Mouse (Mus musculus) limb, embryonic 12.5 days (tissue): ENCODE results near the gene Fbxl14. TPM values are rescaled to one million over a fixed set of nuclear protein-coding genes. Genes with fewer than 3 reads are reported as not detected.
"Not testable (repeated sequence)": the region's sequence is repeated elsewhere in the genome, so short reads cannot be mapped to it uniquely, and the experiment has no call there.

Experiments used
- ATAC-seq: fragments of 200-750 bp; cut with Nextera tagmentation; 2 replicates; pipeline ENCODE4 v1.8.0; 2017; ENCODE audit warnings: low read depth, moderate TSS enrichment; ENCODE audit not compliant: insufficient number of reproducible peaks, insufficient read depth, low FRiP score, low TSS enrichment
- H3K27ac ChIP-seq: fragments of 300-500 bp; sonication (generic); 2 replicates; pipeline ENCODE4 v1.5.1; 2016; ENCODE audit warnings: mild to moderate bottlenecking, moderate library complexity
- H3K27me3 ChIP-seq: fragments of 300-500 bp; sonication (generic); 2 replicates; pipeline ENCODE4 v1.6.1; 2016; ENCODE audit warnings: mild to moderate bottlenecking, moderate library complexity
- H3K36me3 ChIP-seq: fragments of 300-500 bp; sonication (generic); 2 replicates; pipeline ENCODE4 v1.6.1; 2016; ENCODE audit warnings: mild to moderate bottlenecking, moderate library complexity
- H3K4me1 ChIP-seq: fragments of 300-500 bp; sonication (generic); replicated peaks from 2 replicates; pipeline ENCODE4 v1.6.1; 2016
- H3K4me2 ChIP-seq: fragments of 300-500 bp; sonication (generic); 2 replicates; pipeline ENCODE4 v1.6.1; 2016; ENCODE audit warnings: mild to moderate bottlenecking, moderate library complexity
- H3K4me3 ChIP-seq: fragments of 300-500 bp; sonication (generic); replicated peaks from 2 replicates; pipeline ENCODE4 v1.5.1; 2016; ENCODE audit warnings: mild to moderate bottlenecking
- H3K9ac ChIP-seq: fragments of 300-500 bp; sonication (generic); replicated peaks from 2 replicates; pipeline ENCODE4 v1.6.1; 2016; ENCODE audit warnings: mild to moderate bottlenecking, moderate library complexity
- H3K9me3 ChIP-seq: fragments of 300-500 bp; sonication (generic); 2 replicates; pipeline ENCODE4 v1.6.1; 2016; ENCODE audit warnings: mild to moderate bottlenecking, moderate library complexity
- WGBS: fragments of 180-500 bp; shearing (Covaris S2); methylation state at CpG from one replicate; pipeline ENCODE4 v1.1.7; 2016; 5-methylcytosine and 5-hydroxymethylcytosine counted together
- polyA plus RNA-seq: library from polyadenylated mRNA; unstranded; fragments of >200 nt; fragmentation: Nextera tagmentation; extraction: Ambion mirVana; gene quantifications from 2 replicates; pipeline ENCODE4 v1.2.1, GENCODE M21; 2016

Gene Fbxl14
- polyA plus RNA-seq = 4.2 and 4.9 TPM in 2 replicates

DNA sequence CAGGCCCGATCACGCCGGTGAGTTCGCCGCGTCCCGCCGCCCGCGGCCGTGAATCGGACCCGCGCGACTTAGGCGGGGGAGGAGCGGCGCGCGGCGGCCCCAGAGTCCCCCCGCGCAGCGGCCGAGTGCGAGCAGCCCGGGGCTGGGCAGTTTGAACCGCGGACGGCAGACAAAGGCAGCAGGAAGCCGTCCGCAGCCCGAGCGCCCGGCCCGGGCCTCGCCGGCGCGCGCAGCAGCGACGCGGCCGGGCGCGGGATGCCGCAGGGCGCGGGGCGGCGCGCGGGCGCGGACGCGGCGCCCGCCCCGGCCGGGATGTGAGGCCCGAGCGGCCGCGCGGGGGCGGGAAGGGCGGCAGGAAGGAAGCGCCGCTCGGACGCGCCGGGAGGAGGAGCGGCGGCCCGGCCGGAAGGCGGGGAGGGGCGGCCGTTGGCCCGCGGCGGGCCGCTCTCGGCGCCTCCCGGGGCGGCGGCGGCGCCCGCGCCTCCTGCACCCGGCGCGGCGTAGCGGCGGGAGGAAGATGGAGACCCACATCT, at the start of gene Fbxl14:
TSS of gene Fbxl14 (plus strand) at position 326 of the 533 bp plus-strand sequence.
- H3K9me3 ChIP-seq = no peaks in the 10 kb centered on the region
- H3K4me3 ChIP-seq = peak within 1 kb of the TSS; percentile 84
- peaks cover 57% of the 10 kb centered on the region for H3K4me1 ChIP-seq
- H3K4me2 ChIP-seq = peak within 1 kb of the TSS; percentile 100
- peak; percentile 75 for ATAC-seq
- peak within 1 kb of the TSS; percentile 93 for H3K9ac ChIP-seq
- H3K36me3 ChIP-seq = peaks cover 23% of the 10 kb centered on the region; the same call in 1 of the 2 replicates
- under 1% methylated on average over 66 of the region's 101 CpGs for WGBS
- no peaks in the 10 kb centered on the region for H3K27me3 ChIP-seq
- peak within 1 kb of the TSS; percentile 99 for H3K27ac ChIP-seq

DNA sequence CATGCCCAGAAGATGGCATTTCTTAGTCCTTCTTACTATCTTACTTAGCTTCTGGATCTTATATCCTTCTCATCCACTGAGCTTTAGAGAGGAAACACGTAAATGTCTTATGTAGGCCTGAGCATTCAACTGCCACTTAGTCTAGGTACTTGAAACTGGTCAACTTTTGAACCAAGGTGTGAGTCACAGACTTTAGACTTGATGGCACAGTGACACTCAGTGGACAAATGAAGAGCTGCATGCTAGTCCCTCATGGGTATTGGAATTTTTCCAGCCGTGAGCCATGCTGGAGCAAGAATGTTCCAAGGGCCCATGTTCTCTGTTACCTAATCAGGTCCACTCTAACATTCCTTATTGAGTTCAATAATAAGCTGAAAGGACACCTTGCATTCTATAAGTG, 49.0 kb upstream of the Fbxl14 start:
- Histone ChIP-seq H3K9ac (no peak overlapping the region), H3K4me2 (no peak overlapping the region), H3K4me1 (no peaks in the 10 kb centered on the region), H3K36me3 (peaks cover 28% of the 10 kb centered on the region), H3K9me3 (0 out of 2 replicates have a peak, but pooled peaks cover 8% of the 10 kb centered on the region), H3K27ac (no peak overlapping the region), H3K27me3 (no peaks in the 10 kb centered on the region), H3K4me3 (no peak overlapping the region)
- ATAC-seq = no peak
- 58% methylated on average over 2 of the region's 2 CpGs for WGBS

DNA sequence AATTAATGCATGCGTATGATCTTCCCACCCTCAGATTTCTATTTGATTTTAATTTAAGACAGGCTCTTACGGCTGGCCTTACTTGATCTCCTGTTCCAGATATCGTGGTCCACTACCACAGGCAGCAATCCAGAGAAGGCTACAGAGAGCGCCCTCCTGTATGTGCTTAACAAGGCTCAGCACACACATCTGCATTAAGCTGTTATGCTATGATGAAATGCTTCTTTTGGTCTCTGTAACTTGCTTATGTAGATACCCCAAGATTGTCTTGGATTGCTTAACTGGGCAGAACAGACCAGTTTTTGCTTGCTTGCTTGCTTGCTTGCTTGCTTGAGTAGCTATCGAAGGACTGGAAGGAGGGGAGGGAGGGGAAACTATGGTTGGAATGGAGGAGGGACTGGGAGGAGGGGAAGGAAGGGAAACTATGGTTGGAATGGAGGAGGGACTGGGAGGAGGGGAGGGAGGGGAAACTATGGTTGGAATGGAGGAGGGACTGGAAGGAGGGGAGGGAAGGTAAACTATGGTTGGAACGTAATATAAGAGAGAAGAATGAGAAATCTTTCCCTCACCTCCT, 47.6 kb upstream of the Fbxl14 start:
- no peak overlapping the region for H3K4me3 ChIP-seq
- H3K9me3 ChIP-seq = 0 out of 2 replicates have a peak, but pooled peaks cover 8% of the 10 kb centered on the region
- H3K4me1 ChIP-seq = no peaks in the 10 kb centered on the region
- H3K27ac ChIP-seq = no peak overlapping the region
- H3K9ac ChIP-seq = no peak overlapping the region
- peaks cover 28% of the 10 kb centered on the region for H3K36me3 ChIP-seq
- no peaks in the 10 kb centered on the region for H3K27me3 ChIP-seq
- no peak for ATAC-seq
- H3K4me2 ChIP-seq = no peak overlapping the region
- WGBS = 89% methylated on average over 6 of the region's 6 CpGs

DNA sequence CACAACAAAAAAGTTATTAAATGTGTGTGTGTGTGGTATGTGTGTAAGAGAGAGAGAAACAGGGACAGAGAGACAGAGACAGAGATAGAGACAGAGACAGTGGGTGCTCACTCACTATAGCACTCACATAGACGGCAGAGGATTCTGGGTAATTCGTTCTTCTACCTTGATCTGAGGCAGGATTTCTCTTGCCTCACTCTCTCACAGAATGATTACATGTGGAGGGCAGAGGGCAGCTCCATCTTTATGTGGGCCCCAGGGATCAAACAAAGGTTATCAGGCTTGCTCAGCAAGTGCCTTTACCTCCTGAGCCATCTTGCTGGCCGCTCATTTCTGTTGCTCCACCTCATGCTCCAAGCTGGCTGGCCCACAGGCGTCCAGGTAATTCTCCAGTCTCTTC, 45.1 kb upstream of the Fbxl14 start:
- 78% methylated on average over 4 of the region's 4 CpGs for WGBS
- Histone ChIP-seq H3K4me1 (no peaks in the 10 kb centered on the region), H3K27me3 (no peaks in the 10 kb centered on the region), H3K27ac (no peak overlapping the region), H3K36me3 (peaks cover 29% of the 10 kb centered on the region), H3K9ac (no peak overlapping the region), H3K9me3 (0 out of 2 replicates have a peak, but pooled peaks cover under 1% of the 10 kb centered on the region), H3K4me3 (no peak overlapping the region), H3K4me2 (no peak overlapping the region)
- ATAC-seq = no peak

DNA sequence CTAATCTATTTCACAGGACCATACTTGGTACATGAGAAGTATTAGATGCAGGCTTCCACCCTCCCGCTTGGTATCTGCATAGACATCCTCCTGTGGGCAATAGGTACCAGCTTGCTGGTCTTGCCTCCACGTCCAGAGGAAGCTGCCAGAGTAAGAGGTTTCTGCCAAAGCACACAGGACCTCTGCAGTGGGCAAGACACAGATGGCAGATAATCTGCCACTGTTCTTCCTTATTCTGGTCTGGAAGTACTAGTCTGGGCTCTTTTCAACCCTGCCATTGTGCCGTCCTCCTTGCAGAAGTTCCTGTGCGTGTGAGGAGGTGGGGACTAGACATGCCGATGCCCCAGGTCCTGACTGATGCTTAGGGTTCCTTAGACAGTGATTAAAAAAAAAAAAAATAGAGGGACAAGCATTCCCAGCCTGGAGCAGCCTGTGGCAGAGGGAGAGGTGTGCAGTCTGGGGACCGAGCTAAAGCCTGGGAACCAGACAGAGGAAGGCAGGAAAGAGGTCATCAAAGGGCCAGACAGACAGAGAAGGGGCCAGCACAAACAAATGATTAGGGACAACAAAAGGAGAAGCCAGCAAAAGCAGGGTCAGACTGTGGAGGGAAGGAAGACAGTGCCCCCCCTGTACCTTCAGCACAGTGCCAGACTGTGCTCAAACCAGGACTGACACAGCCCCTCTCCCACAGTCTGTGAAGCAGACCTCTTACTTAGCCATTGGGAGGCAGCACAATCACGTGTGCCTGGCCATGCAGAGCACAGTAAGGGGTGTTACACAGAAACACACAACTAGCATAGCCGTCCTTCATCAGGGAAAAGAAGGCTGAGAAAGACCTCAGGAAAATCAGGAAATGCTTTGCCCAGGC, 41.3 kb upstream of the Fbxl14 start:
- Histone ChIP-seq H3K4me3 (no peak overlapping the region), H3K9ac (no peak overlapping the region), H3K9me3 (no peaks in the 10 kb centered on the region), H3K27ac (no peak overlapping the region), H3K36me3 (peaks cover 29% of the 10 kb centered on the region), H3K27me3 (no peaks in the 10 kb centered on the region), H3K4me2 (no peak overlapping the region), H3K4me1 (peaks cover 11% of the 10 kb centered on the region; the same call in 1 of the 2 replicates)
- ATAC-seq = no peak
- 60% methylated on average over 8 of the region's 8 CpGs for WGBS

DNA sequence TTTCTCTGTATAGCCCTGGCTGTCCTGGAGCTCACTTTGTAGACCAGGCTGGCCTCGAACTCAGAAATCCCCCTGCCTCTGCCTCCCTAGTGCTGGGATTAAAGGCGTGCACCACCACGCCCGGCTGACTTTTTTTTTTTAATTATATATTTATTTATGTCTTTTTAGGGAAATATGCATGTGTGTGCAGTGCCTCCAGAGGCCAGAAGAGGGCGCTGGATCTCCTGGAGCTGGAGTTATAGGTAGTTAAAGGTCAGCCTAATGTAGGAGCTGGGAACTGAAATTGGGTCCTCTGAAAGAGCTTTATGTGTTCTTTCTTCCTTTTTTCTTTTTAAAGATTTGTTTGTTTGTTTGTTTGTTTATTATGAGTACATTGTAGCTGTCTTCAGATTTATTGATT, 36.7 kb upstream of the Fbxl14 start:
- 83% methylated on average over 5 of the region's 5 CpGs for WGBS
- not testable (repeated sequence) for H3K27ac ChIP-seq, H3K27me3 ChIP-seq, H3K4me3 ChIP-seq, H3K4me2 ChIP-seq, ATAC-seq, H3K9ac ChIP-seq, H3K9me3 ChIP-seq
- Histone ChIP-seq H3K36me3 (peaks cover 17% of the 10 kb centered on the region; the same call in 1 of the 2 replicates), H3K4me1 (peaks cover 17% of the 10 kb centered on the region)

DNA sequence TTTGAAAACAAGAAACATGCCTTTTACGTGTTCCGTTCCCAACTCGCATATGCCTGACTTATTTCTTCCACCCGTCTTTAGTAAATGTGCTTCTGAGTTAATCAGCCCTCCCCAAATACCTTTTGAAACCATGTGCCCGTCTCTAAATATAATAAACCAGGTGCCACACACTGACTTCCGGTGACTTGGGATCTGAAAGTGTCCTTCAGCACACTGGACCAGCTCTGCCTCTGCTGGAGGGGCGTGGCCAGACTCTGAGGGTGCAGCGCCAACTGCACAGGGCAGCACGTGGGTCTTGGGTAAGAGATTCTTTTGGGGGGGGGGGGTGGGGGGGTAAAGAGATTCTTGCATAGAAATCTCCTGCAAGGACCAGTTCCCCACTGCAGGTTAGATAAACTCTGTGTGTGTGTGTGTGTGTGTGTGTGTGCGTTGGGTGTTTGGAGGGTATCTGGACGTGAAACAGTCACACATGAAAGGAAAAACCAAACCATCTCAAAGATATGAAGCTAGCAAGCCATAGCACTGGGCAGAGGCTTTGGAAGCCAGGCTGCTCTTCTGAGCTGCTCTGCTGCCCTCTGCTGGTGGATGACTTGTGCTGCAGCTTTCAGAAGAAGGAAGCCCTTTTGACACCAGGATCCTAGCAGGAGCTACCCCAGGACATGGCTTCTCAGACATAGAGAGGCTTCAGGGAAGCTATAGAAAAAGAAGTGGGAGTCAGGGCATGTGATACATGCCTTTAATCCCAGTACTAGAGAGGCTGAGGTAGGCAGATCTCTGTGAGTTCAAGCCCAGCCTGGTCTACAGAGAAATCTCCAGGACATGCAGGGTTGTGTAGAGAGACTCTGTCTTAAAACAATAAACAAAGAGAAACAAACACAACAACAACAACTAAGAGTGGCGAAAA, 35.5 kb upstream of the Fbxl14 start:
- Histone ChIP-seq H3K27me3 (peaks cover 9% of the 10 kb centered on the region; the same call in 1 of the 2 replicates), H3K9me3 (no peaks in the 10 kb centered on the region), H3K9ac (no peak overlapping the region), H3K4me2 (peak overlapping the region; percentile 10; the same call in 1 of the 2 replicates), H3K36me3 (peaks cover 10% of the 10 kb centered on the region; the same call in 1 of the 2 replicates), H3K27ac (no peak overlapping the region), H3K4me3 (no peak overlapping the region), H3K4me1 (peaks cover 25% of the 10 kb centered on the region)
- ATAC-seq = peak; percentile 28; the same call in 1 of the 2 replicates
- whole genome bisulfite sequencing = 56% methylated on average over 12 of the region's 12 CpGs

DNA sequence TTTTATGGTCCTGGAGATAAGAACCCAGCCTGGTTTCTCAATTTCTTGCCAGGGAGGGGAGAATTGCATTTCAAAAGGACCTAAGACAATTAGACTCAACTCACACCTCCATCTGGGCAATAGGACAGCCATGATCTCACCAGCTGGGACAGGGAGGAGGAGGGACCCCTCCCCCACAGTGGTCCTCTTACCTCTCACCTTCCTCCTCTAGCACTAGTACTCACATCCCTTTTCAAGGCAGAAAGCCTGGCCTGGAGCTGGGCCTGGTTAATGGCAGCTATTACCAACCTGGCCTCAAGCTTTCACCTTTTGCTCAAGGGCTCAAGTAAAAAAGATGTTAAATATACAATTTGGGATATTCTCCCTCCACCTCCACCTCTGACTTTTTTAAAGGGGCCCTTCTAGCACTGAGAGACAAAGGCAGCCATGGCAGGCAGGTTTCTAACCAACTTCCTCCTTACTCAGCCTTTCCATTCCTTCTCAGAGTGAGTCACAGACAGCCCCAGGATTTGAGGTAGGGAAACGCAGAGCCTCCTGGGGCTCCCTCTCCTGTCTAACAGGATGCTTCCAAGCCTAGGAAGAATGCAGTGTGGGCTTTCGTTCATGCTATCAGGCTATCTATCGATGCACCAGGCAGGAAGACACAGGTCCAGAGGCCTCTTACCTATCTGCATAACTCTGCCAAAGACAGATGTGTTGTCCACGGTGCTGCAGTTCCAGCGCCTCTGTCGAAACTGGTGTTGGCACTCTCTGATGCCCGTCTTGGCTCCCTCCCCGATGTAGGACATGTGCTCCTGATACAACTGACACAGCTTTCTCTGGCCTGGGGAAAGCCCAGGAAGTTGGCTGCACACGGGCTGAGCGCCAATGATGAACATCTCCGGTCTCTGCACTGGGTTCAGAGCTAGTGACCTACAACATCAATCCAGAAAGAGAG, 33.5 kb upstream of the Fbxl14 start:
- Histone ChIP-seq H3K9me3 (no peaks in the 10 kb centered on the region), H3K9ac (no peak overlapping the region), H3K36me3 (no peaks in the 10 kb centered on the region), H3K4me3 (no peak overlapping the region), H3K4me1 (peaks cover 24% of the 10 kb centered on the region), H3K4me2 (no peak overlapping the region), H3K27ac (no peak overlapping the region), H3K27me3 (peaks cover 27% of the 10 kb centered on the region)
- no peak for ATAC-seq
- 64% methylated on average over 11 of the region's 11 CpGs for WGBS

DNA sequence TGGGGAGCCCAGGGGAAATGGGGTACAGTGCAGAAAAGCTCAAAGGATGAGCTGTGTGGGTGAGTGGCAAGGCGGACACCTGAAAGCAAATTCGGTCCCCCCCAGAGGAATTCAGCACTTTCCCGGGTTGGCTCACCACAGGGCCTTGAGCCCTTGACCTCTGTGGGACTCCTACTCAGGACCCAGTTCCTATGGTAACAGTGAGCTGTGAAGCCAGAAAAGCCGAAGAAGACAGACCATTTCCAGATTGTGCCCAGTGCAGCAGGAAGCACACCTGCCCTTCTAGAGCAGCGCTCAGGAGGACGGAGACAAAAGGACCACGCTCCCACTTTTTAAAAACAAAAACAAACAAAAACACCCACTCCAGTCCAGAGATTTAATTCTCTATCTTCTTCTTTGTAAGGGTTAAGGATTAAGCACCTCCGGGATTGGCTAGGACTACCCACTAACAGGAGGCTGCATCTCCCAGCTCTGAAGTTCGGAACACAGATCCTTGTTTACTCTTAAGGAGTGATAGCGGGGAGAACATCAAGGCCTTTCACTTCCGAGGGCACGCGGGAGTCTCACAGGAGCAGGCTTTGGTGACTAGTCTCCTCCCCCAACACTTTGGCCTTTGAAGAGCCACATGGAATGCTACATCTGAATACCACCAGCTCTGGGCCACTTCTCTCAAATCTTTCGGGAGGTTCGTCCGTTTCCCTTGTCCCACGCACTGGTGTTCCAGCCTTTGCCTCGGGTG, 31.0 kb upstream of the Fbxl14 start:
- WGBS = 7% methylated on average over 18 of the region's 18 CpGs

More for the DNA sequence above, 31.0 kb upstream of the Fbxl14 start:
- Histone ChIP-seq H3K9ac (peak overlapping the region; percentile 34; the same call in 1 of the 2 replicates), H3K4me2 (peak overlapping the region; percentile 70), H3K4me1 (peaks cover 34% of the 10 kb centered on the region), H3K9me3 (no peaks in the 10 kb centered on the region), H3K36me3 (no peaks in the 10 kb centered on the region), H3K4me3 (peak overlapping the region; percentile 38), H3K27ac (no peak overlapping the region), H3K27me3 (peaks cover 32% of the 10 kb centered on the region)
- ATAC-seq = no peak
